Mouse (Mus musculus): ENCODE data around the gene Mctp1. TPM values are rescaled to one million over a fixed set of nuclear protein-coding genes. Genes with fewer than 3 reads are reported as not detected.

Mctp1 gene
- polyA plus RNA-seq, 1 experiment from 2014 or later = 3.0 TPM

- no peaks in the 10 kb centered on the region for H3K27me3 ChIP-seq (ENCODE audit: control insufficient read depth, insufficient read depth, low read length)
- H3K9ac ChIP-seq = no peak overlapping the region
- 77% methylated on average over 1 of the region's 1 CpGs for WGBS
- DNase-seq (ENCODE audit: low spot score) (no peak), ATAC-seq (ENCODE audit: low FRiP score) (no peak)
- no peaks in the 10 kb centered on the region for H3K4me1 ChIP-seq (replicated peaks; ENCODE audit: control insufficient read depth, insufficient read depth, low read length)
- no peak overlapping the region for H3K4me3 ChIP-seq (replicated peaks; ENCODE audit: low read length)
- H3K27ac ChIP-seq = no peak overlapping the region
- no peaks in the 10 kb centered on the region for H3K36me3 ChIP-seq (replicated peaks; ENCODE audit: control insufficient read depth, insufficient read depth)
- H3K9me3 ChIP-seq (ENCODE audit: control insufficient read depth, low read length) = no peaks in the 10 kb centered on the region
- H3K4me2 ChIP-seq (replicated peaks) = no peak overlapping the region
Measured at GRCm38 (mm10) chr13:76620525-76620924, 236.2 kb downstream of the Mctp1 start.

DNA sequence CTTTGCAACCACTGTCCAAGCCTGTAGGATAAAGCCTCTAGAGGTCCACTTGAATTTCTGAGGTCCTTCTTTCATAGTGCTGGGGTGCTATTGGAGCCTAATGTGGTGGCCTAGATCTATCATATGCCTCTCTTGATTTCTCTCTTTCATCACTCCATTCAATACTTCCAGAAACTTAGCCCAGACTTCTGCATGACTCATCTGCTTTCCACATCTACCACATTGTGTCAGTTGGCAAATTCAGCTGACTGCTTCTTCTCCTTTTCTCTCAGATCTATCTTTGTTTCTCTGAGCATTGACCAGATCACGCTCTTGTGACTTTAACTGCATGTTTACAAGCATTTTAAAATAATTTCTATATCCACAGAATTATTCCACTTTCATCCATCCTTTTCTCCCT is 249.4 kb downstream of the Mctp1 start:
- H3K4me2 ChIP-seq (replicated peaks) = no peak overlapping the region
- no peaks in the 10 kb centered on the region for H3K4me1 ChIP-seq (replicated peaks; ENCODE audit: control insufficient read depth, insufficient read depth, low read length)
- no peaks in the 10 kb centered on the region for H3K36me3 ChIP-seq (replicated peaks; ENCODE audit: control insufficient read depth, insufficient read depth)
- H3K27me3 ChIP-seq (ENCODE audit: control insufficient read depth, insufficient read depth, low read length) = no peaks in the 10 kb centered on the region
- ATAC-seq (ENCODE audit: low FRiP score) = no peak
- 92% methylated on average over 1 of the region's 1 CpGs for WGBS
- H3K4me3 ChIP-seq (replicated peaks; ENCODE audit: low read length) = no peak overlapping the region
- DNase-seq (ENCODE audit: low spot score) = no peak
- H3K27ac ChIP-seq = no peak overlapping the region
- no peak overlapping the region for H3K9ac ChIP-seq
- H3K9me3 ChIP-seq (ENCODE audit: control insufficient read depth, low read length) = no peaks in the 10 kb centered on the region

DNA sequence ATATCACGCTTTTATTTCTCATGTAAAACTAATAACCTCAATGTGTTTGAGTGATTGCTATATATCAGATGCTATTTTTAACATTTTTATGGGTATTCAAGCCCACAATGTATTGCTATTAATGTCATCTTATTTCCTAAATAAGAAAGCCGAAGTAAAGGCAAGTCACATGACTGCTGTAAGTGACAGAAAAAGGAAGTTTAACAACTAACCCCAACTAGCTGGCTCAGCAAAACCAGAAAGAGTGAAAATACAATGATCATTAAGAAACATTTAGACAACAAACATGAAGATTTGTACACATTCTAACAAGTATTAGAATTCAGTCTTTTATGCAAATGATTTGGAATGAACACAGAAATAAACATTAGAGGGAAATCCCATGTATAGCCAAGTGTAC is 253.9 kb downstream of the Mctp1 start:
- no peak overlapping the region for H3K27ac ChIP-seq
- no peak for ATAC-seq (ENCODE audit: low FRiP score)
- DNase-seq (ENCODE audit: low spot score) = no peak
- H3K9me3 ChIP-seq (ENCODE audit: control insufficient read depth, low read length) = no peaks in the 10 kb centered on the region
- 82% methylated on average over 2 of the region's 2 CpGs for WGBS
- H3K9ac ChIP-seq = no peak overlapping the region
- H3K27me3 ChIP-seq (ENCODE audit: control insufficient read depth, insufficient read depth, low read length) = no peaks in the 10 kb centered on the region
- H3K4me1 ChIP-seq (replicated peaks; ENCODE audit: control insufficient read depth, insufficient read depth, low read length) = no peaks in the 10 kb centered on the region
- no peak overlapping the region for H3K4me3 ChIP-seq (replicated peaks; ENCODE audit: low read length)
- no peaks in the 10 kb centered on the region for H3K36me3 ChIP-seq (replicated peaks; ENCODE audit: control insufficient read depth, insufficient read depth)
- no peak overlapping the region for H3K4me2 ChIP-seq (replicated peaks)

- H3K27ac ChIP-seq = no peak overlapping the region
- H3K9ac ChIP-seq = no peak overlapping the region
- DNase-seq (ENCODE audit: low spot score) (no peak), ATAC-seq (ENCODE audit: low FRiP score) (no peak)
- no peaks in the 10 kb centered on the region for H3K4me1 ChIP-seq (replicated peaks; ENCODE audit: control insufficient read depth, insufficient read depth, low read length)
- H3K27me3 ChIP-seq (ENCODE audit: control insufficient read depth, insufficient read depth, low read length) = no peaks in the 10 kb centered on the region
- H3K4me2 ChIP-seq (replicated peaks) = no peak overlapping the region
- H3K4me3 ChIP-seq (replicated peaks; ENCODE audit: low read length) = no peak overlapping the region
- no peaks in the 10 kb centered on the region for H3K36me3 ChIP-seq (replicated peaks; ENCODE audit: control insufficient read depth, insufficient read depth)
- H3K9me3 ChIP-seq (ENCODE audit: control insufficient read depth, low read length) = no peaks in the 10 kb centered on the region
Measured at GRCm38 (mm10) chr13:76659523-76659922, 275.2 kb downstream of the Mctp1 start.

DNA sequence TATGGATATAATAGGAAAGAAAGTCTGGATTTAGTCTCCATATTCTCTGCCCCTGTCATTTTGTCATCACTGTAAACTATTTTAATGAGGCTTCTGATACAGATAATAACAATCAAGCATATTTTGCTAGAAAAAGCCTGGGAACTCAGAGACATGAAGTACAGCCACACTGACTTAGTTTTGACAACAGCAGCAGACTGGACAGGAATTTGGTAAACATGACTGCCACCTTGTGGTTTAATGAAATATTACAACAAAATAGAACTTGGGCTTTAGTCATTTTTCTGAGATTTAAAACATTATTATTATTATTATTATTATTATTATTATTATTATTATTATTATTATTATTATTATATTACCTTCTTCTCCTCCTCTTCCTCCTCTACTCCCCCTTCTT is 297.0 kb downstream of the Mctp1 start:
- H3K9ac ChIP-seq = no peak overlapping the region
- no peaks in the 10 kb centered on the region for H3K36me3 ChIP-seq (replicated peaks; ENCODE audit: control insufficient read depth, insufficient read depth)
- no peaks in the 10 kb centered on the region for H3K9me3 ChIP-seq (ENCODE audit: control insufficient read depth, low read length)
- H3K27ac ChIP-seq = no peak overlapping the region
- H3K27me3 ChIP-seq (ENCODE audit: control insufficient read depth, insufficient read depth, low read length) = no peaks in the 10 kb centered on the region
- no peak overlapping the region for H3K4me2 ChIP-seq (replicated peaks)
- no peaks in the 10 kb centered on the region for H3K4me1 ChIP-seq (replicated peaks; ENCODE audit: control insufficient read depth, insufficient read depth, low read length)
- peak; percentile 62; the same call in 1 of the 2 replicates for ATAC-seq (ENCODE audit: low FRiP score)
- H3K4me3 ChIP-seq (replicated peaks; ENCODE audit: low read length) = no peak overlapping the region
- peak; percentile 82 for DNase-seq (ENCODE audit: low spot score)

GRCm38 (mm10) chr13:76689349-76689748 is 305.0 kb downstream of the Mctp1 start:
- H3K4me2 ChIP-seq (replicated peaks) = no peak overlapping the region
- no peaks in the 10 kb centered on the region for H3K4me1 ChIP-seq (replicated peaks; ENCODE audit: control insufficient read depth, insufficient read depth, low read length)
- WGBS = 93% methylated on average over 2 of the region's 2 CpGs
- no peak overlapping the region for H3K4me3 ChIP-seq (replicated peaks; ENCODE audit: low read length)
- H3K9me3 ChIP-seq (ENCODE audit: control insufficient read depth, low read length) = no peaks in the 10 kb centered on the region
- H3K27me3 ChIP-seq (ENCODE audit: control insufficient read depth, insufficient read depth, low read length) = no peaks in the 10 kb centered on the region
- DNase-seq (ENCODE audit: low spot score) (no peak), ATAC-seq (ENCODE audit: low FRiP score) (no peak)
- no peak overlapping the region for H3K9ac ChIP-seq
- no peak overlapping the region for H3K27ac ChIP-seq
- H3K36me3 ChIP-seq (replicated peaks; ENCODE audit: control insufficient read depth, insufficient read depth) = no peaks in the 10 kb centered on the region

DNA sequence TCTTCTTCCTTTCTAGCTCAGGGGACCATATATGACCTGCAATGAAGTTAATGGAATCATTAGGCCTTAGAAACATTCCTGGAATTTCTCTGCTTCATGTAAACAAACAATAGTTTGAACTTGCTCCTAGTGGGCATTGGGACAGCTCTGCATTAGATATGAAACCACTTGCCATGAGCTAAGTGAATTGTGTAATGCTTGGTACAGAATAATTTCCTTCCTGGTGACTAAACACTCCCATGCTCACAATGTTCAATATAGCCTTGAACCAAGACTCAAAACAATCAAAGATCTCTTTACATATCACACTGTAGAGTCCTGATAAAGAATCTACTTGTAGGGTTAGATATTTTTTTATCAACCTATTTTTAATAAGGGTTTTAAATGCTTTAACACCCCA is 305.8 kb downstream of the Mctp1 start:
- no peak for ATAC-seq (ENCODE audit: low FRiP score)
- no peak overlapping the region for H3K4me2 ChIP-seq (replicated peaks)
- H3K4me1 ChIP-seq (replicated peaks; ENCODE audit: control insufficient read depth, insufficient read depth, low read length) = no peaks in the 10 kb centered on the region
- H3K9me3 ChIP-seq (ENCODE audit: control insufficient read depth, low read length) = no peaks in the 10 kb centered on the region
- no peak for DNase-seq (ENCODE audit: low spot score)
- no peak overlapping the region for H3K4me3 ChIP-seq (replicated peaks; ENCODE audit: low read length)
- H3K36me3 ChIP-seq (replicated peaks; ENCODE audit: control insufficient read depth, insufficient read depth) = no peaks in the 10 kb centered on the region
- H3K27ac ChIP-seq = no peak overlapping the region
- no peak overlapping the region for H3K9ac ChIP-seq
- H3K27me3 ChIP-seq (ENCODE audit: control insufficient read depth, insufficient read depth, low read length) = no peaks in the 10 kb centered on the region

GRCm38 (mm10) chr13:76690697-76691096 is 306.4 kb downstream of the Mctp1 start:
- 87% methylated on average over 1 of the region's 1 CpGs for WGBS
- H3K4me2 ChIP-seq (replicated peaks) = no peak overlapping the region
- no peaks in the 10 kb centered on the region for H3K9me3 ChIP-seq (ENCODE audit: control insufficient read depth, low read length)
- no peaks in the 10 kb centered on the region for H3K36me3 ChIP-seq (replicated peaks; ENCODE audit: control insufficient read depth, insufficient read depth)
- DNase-seq (ENCODE audit: low spot score) (no peak), ATAC-seq (ENCODE audit: low FRiP score) (no peak)
- H3K4me3 ChIP-seq (replicated peaks; ENCODE audit: low read length) = no peak overlapping the region
- no peak overlapping the region for H3K27ac ChIP-seq
- H3K9ac ChIP-seq = no peak overlapping the region
- no peaks in the 10 kb centered on the region for H3K27me3 ChIP-seq (ENCODE audit: control insufficient read depth, insufficient read depth, low read length)
- H3K4me1 ChIP-seq (replicated peaks; ENCODE audit: control insufficient read depth, insufficient read depth, low read length) = no peaks in the 10 kb centered on the region

DNA sequence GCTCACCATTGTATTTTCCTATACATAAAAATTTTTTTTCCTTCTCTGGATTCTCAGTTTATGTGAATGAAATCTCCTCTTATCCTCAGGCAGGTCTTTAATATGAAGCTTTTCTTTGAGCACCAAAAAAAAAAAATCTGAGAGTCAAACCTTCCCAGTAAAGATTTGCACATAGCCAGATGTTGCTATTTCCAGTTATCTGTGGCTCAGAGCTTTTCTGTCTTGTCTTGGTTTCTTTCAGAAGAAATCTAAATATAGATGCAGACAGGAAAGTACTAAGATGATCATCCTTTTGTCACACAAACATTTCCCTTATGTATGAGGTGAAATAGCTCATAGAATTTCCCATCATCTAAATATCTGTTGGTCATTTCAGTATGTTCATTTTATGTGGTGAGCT is 349.7 kb downstream of the Mctp1 start:
- Histone ChIP-seq H3K9ac (no peak overlapping the region), H3K4me2 (replicated peaks) (no peak overlapping the region), H3K9me3 (ENCODE audit: control insufficient read depth, low read length) (no peaks in the 10 kb centered on the region), H3K4me1 (replicated peaks; ENCODE audit: control insufficient read depth, insufficient read depth, low read length) (no peaks in the 10 kb centered on the region), H3K27ac (no peak overlapping the region), H3K27me3 (ENCODE audit: control insufficient read depth, insufficient read depth, low read length) (no peaks in the 10 kb centered on the region), H3K36me3 (replicated peaks; ENCODE audit: control insufficient read depth, insufficient read depth) (no peaks in the 10 kb centered on the region), H3K4me3 (replicated peaks; ENCODE audit: low read length) (no peak overlapping the region)
- ATAC-seq (ENCODE audit: low FRiP score) (no peak), DNase-seq (ENCODE audit: low spot score) (no peak)

DNA sequence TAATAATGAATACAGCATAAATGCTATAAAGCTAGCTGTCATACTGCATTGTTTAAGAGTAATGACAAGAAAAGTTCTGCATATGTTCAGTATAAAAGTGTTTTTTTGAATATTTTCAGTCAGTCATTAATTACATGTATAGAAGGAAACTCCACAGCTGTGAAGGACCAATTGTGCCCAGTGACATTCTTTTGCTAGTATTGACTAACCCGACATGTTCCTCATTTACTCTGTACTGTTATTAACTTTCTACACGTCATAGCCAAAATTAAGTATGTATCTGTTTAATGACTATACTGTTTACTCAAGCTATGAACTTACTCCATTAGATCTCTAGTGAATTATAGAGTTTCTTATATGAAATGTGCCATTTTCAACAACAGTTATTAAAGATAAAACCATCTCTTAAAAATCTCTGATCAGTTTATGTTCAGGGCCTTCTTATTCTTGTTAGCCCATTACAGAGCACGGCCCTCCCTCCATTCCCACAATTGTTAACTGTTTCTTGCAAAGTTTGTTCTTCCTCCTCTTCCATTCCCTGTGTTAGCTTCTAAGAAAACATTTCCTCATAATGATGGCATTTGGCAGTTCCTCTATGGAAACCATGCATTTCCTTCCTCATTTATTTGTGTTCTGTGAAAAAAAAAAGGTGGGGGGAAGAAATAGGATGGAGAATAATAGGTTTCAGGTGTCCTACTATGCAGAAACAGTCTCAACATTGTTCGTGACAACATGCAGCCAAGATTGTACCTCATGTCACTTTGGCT is 366.5 kb downstream of the Mctp1 start:
- 83% methylated on average over 4 of the region's 4 CpGs for WGBS
- no peak for ATAC-seq (ENCODE audit: low FRiP score)
- H3K36me3 ChIP-seq (replicated peaks; ENCODE audit: control insufficient read depth, insufficient read depth) = no peaks in the 10 kb centered on the region

More for the DNA sequence above, 366.5 kb downstream of the Mctp1 start:
- Histone ChIP-seq H3K4me1 (replicated peaks; ENCODE audit: control insufficient read depth, insufficient read depth, low read length) (no peaks in the 10 kb centered on the region), H3K27me3 (ENCODE audit: control insufficient read depth, insufficient read depth, low read length) (no peaks in the 10 kb centered on the region), H3K4me2 (replicated peaks) (no peak overlapping the region), H3K4me3 (replicated peaks; ENCODE audit: low read length) (no peak overlapping the region), H3K9me3 (ENCODE audit: control insufficient read depth, low read length) (no peaks in the 10 kb centered on the region), H3K9ac (no peak overlapping the region), H3K27ac (no peak overlapping the region)
- DNase-seq (ENCODE audit: low spot score) = no peak
